Mouse (Mus musculus): ENCODE measurements at regions not wholly inside any gene's neighbourhood (a gene's known extent, or its start where the extent isn't known, plus 50 kb on each side); places are given as distances from the start of the nearest gene placed in this dataset.
A peak's percentile ranks its signal among the peaks of the same experiment; 100 is the strongest.

DNA sequence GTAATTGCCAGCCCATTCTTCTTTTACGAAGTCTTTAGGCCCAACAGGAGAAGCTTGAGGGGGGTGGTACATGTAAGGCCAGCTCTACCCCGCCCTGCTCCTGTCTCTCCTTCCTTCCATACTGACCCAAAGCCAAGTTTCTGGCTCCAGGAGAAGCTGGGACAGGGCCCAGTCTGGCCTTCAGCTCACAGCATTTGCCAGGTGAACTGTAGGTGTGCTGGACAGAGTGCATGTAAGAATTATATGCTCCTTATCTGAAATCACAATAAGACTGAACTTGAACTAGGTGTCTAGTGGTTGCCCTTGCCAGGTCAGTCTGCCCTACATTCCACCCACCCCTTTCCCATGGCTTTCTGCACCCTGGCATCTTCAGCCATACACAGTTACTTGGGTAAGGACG is 260.2 kb downstream of the 3100002H09Rik start:
- ATAC-seq (no peak), DNase-seq (ENCODE audit: low read depth, low spot score) (no peak)
- TF ChIP-seq CTCF (IDR thresholded peaks at IDR 0.05), result no peak
- in situ Hi-C loops (cut with MboI; ENCODE audit: low pct_unique_long_range_greater_than_20kb), result no loop called here
- ChIA-PET POLR2A (no interaction called here), CTCF (no interaction called here)
- peaks cover 3% of the 10 kb centered on the region for H3K27me3 ChIP-seq

DNA sequence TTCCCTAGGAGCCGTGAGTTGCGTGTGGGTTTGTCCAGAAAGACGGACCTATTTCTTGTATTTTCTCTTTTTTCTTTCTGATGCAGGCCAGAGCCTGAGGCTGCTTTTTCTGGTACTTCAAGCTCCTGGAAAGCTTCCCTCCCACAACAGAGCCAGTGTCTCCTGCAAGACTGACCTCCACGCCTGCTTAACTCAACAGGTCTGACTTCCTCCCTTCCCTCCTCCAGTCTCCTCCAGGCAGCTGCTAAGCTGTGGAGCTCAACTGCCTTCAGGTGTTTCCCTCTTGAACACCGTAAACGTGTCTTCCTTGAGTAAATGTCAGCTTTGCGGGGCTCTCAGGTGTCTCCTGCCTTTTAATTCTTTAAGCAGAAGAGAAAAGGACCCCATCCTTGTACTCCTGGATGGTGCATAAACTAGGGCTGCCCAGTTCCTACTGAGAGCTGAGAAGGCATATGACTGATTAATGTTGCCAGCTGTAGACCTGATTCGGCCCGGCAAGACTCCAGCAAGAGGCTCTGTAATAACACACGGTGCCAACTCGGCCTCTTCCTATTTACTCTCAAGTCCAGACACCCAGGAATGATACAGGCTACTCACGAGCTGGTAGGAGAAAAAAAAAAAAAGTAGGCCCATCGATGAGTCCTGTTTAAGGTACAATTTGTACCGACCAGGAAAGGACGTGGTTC is 260.9 kb downstream of the 3100002H09Rik start:
- ChIA-PET POLR2A (no interaction called here), CTCF (no interaction called here)
- in situ Hi-C loops (cut with MboI; ENCODE audit: low pct_unique_long_range_greater_than_20kb), result loop anchor here (10.0 kb wide), 1 partner anchor 65 kb away; no protein-coding TSS in a partner anchor
- TF ChIP-seq CTCF (IDR thresholded peaks at IDR 0.05), result no peak
- DNase-seq (ENCODE audit: low read depth, low spot score) (no peak), ATAC-seq (no peak)
- peaks cover 3% of the 10 kb centered on the region for H3K27me3 ChIP-seq

DNA sequence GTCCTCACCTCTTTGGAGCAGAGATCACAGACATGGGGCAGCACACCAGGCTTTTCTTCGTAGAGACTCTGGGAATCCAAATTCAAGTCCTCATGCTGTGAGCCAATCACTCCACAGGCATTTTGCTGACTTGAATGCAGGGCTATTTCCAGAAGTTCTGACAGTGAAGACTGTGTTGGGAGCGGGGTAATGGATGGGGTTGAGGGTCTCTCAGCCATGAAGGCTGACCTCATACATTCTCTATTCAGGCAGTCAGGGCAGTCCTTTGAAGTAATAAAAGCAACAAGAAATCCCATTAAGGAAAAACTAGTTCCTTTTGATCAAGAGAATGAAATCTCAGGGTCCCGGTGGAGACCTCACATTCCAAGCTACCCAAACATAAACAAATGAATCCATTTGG is 261.5 kb downstream of the 3100002H09Rik start:
- DNase-seq (ENCODE audit: low read depth, low spot score) (no peak), ATAC-seq (no peak)
- CTCF ChIA-PET, result no interaction called here
- in situ Hi-C loops (cut with MboI; ENCODE audit: low pct_unique_long_range_greater_than_20kb), result loop anchor here (10.0 kb wide), 1 partner anchor 64 kb away; no protein-coding TSS in a partner anchor
- POLR2A ChIA-PET, result no interaction called here
- no peak for TF ChIP-seq CTCF (IDR thresholded peaks at IDR 0.05)
- peaks cover 3% of the 10 kb centered on the region for H3K27me3 ChIP-seq

DNA sequence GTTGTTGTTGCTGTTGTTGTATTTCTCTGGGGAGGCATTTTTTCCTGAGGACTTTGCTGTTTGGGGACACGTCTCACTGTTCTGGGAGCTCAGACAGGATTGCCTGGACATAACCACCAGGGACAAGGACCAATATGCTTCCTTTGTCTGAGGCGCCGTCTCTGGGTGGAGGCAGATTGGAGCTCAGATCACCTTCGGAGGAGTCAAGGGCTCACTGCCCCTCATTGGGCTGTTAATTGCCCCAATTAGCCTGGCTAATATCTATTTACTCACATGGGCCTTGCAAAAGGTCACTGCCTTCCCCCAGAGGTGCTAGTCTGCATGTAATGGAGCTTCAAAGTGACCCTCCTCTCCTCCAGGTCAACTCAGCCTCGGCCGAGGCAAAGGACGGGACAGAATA is 270.5 kb downstream of the 3100002H09Rik start:
- H3K27me3 ChIP-seq, result no peaks in the 10 kb centered on the region
- no peak for DNase-seq (ENCODE audit: low read depth, low spot score)
- no peak for ATAC-seq
- ChIA-PET CTCF (no interaction called here), POLR2A (no interaction called here)
- no peak for TF ChIP-seq CTCF (IDR thresholded peaks at IDR 0.05)
- in situ Hi-C loops (cut with MboI; ENCODE audit: low pct_unique_long_range_greater_than_20kb), result loop anchor here (10.0 kb wide), 1 partner anchor 55 kb away; no protein-coding TSS in a partner anchor

DNA sequence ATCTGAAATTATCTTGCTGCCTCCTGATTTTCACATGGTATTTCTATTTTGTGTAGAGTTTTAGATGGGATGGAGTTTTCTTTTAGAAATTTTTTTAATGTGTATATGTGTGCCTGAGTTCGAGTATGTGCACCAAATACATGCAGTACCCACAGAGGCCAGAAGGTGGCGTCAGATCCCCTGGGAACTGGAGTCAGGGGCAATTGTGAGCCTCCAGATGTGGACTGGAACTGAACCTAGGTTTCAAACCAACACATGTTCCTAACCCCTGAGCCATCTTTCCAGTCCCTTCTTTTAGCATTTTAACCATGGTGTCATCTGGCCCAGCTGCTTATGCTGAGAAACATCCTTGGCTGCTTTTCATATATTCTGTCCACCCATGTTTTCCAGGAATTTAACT is 274.9 kb downstream of the 3100002H09Rik start:
- ChIA-PET CTCF (no interaction called here), POLR2A (no interaction called here)
- TF ChIP-seq CTCF (IDR thresholded peaks at IDR 0.05), result peak; percentile 32
- DNase-seq (ENCODE audit: low read depth, low spot score), result no peak
- no peak for ATAC-seq
- in situ Hi-C loops (cut with MboI; ENCODE audit: low pct_unique_long_range_greater_than_20kb), result loop anchor here (10.0 kb wide), 1 partner anchor 339 kb away; no protein-coding TSS in a partner anchor
- no peaks in the 10 kb centered on the region for H3K27me3 ChIP-seq

DNA sequence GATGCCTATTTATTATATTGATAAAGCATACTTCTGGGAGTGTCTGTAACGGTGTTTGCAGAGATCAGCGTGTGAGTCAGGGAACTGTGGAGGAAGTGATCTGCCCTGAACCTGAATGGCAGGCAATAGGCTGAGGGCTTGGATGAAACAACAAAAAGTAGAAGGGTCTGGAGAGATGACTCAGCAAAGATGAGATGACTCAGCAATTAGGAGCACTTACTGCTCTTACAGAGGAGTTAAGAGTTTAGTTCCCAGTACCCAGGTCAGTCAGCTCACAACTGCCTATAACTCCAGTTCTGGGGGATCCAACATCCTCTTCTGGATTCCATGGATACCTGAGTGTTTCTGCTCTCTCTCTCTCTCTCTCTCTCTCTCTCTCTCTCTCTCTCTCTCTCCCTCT is 277.6 kb downstream of the 3100002H09Rik start:
- in situ Hi-C loops (cut with MboI; ENCODE audit: low pct_unique_long_range_greater_than_20kb), result loop anchor here (10.0 kb wide), 1 partner anchor 342 kb away; no protein-coding TSS in a partner anchor
- ChIA-PET POLR2A (no interaction called here), CTCF (no interaction called here)
- ATAC-seq (no peak), DNase-seq (ENCODE audit: low read depth, low spot score) (no peak)
- no peak for TF ChIP-seq CTCF (IDR thresholded peaks at IDR 0.05)
- H3K27me3 ChIP-seq, result no peaks in the 10 kb centered on the region

DNA sequence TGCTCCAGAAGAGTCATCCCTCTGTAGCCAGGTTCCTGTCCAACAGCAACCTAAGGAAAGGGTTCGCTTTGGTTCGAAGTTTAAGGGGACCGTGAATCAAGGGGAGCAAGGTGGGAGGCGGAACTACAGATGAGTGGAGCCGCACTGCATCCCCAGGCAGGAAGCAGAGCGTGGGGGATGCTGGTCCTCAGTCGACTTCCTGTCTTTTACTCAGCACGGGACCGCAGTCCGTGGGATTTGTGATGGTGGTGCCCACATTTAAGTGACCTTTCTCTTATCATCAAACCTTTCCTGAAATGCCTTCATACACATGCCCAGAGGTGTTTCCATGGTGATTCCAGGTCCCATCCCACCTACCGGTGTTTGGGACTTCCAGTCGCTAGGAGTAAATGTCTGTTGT is 278.2 kb downstream of the 3100002H09Rik start:
- ChIA-PET POLR2A (no interaction called here), CTCF (no interaction called here)
- no peak for ATAC-seq
- no peak for DNase-seq (ENCODE audit: low read depth, low spot score)
- no peak for TF ChIP-seq CTCF (IDR thresholded peaks at IDR 0.05)
- in situ Hi-C loops (cut with MboI; ENCODE audit: low pct_unique_long_range_greater_than_20kb), result loop anchor here (10.0 kb wide), 1 partner anchor 342 kb away; no protein-coding TSS in a partner anchor
- H3K27me3 ChIP-seq, result no peaks in the 10 kb centered on the region

DNA sequence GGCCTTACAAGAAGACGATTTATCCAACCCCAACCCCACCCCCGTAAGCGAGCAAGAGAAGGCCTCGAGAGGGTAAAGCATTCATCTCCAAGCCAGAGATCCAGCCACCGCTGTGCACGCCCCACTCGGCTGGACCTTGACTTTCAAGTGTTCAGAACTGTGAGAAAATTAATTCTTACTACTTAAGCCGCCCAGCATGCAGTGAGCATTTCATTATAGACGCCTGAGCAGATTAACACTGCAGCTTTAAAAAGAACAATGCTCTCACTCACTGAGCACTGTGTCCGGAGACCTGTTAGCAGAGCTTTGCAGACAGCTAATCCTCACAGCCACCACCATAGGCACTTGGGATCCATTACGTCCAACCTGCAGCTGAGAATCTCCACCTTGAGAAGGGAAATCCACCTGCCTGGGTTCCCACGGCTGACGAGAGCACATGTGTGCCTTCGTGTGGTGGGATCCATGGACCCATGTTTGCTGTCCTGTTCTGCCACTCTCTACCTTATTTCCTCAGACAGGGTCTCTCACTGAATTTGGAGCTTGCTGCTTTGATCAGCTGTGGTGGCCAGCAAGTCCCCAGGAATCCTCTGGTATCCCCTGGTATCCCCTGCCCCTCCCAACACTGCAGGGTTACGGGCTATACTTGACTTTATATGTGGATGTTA is 281.4 kb downstream of the 3100002H09Rik start:
- TF ChIP-seq CTCF (IDR thresholded peaks at IDR 0.05), result no peak
- no peak for DNase-seq (ENCODE audit: low read depth, low spot score)
- no peaks in the 10 kb centered on the region for H3K27me3 ChIP-seq
- POLR2A ChIA-PET, result no interaction called here
- CTCF ChIA-PET, result no interaction called here
- in situ Hi-C loops (cut with MboI; ENCODE audit: low pct_unique_long_range_greater_than_20kb), result no loop called here
- no peak for ATAC-seq

DNA sequence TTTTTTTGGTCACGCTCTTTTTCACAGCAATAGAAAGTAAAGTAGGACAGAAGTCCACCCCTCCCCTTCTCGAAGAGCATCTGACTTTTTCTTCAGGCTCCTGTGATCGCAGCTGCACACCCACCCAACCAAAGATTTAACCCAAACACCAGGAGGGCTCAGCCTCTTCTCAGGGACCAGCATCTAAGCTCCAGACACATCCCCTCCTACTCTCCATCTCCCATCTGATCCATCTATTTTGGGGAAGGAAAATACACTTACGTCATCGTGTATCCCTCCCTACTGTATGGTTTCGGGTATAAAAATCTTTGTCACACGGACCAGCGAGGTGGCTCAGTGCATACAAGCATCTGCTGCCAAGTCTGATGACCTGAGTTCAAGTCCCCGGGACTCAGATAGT is 284.3 kb downstream of the 3100002H09Rik start:
- in situ Hi-C loops (cut with MboI; ENCODE audit: low pct_unique_long_range_greater_than_20kb), result no loop called here
- no peak for DNase-seq (ENCODE audit: low read depth, low spot score)
- TF ChIP-seq CTCF (IDR thresholded peaks at IDR 0.05), result no peak
- no peak for ATAC-seq
- H3K27me3 ChIP-seq, result no peaks in the 10 kb centered on the region
- POLR2A ChIA-PET, result no interaction called here
- CTCF ChIA-PET, result no interaction called here

DNA sequence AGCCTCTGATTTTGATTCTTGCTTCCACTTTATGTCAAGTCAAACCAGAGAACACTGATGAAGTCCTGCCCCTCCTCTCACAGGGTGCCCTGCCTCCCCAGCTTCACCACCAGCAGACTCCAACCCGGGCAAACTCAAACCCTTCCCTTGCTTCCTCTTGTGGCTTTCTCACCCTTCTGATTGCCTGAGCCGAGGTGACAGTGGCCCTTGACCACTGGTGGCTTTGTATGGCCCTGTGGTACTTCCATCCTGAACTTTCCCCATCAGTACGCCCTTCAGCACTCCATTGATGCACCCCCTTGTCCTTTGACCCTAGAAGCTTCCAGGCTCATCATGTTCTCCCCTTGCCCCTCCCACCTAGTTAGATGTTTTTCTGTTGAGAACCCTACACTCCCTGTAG is 287.0 kb downstream of the 3100002H09Rik start:
- no peaks in the 10 kb centered on the region for H3K27me3 ChIP-seq
- ChIA-PET POLR2A (no interaction called here), CTCF (no interaction called here)
- no peak for ATAC-seq
- in situ Hi-C loops (cut with MboI; ENCODE audit: low pct_unique_long_range_greater_than_20kb), result no loop called here
- TF ChIP-seq CTCF (IDR thresholded peaks at IDR 0.05), result no peak
- DNase-seq (ENCODE audit: low read depth, low spot score), result no peak

DNA sequence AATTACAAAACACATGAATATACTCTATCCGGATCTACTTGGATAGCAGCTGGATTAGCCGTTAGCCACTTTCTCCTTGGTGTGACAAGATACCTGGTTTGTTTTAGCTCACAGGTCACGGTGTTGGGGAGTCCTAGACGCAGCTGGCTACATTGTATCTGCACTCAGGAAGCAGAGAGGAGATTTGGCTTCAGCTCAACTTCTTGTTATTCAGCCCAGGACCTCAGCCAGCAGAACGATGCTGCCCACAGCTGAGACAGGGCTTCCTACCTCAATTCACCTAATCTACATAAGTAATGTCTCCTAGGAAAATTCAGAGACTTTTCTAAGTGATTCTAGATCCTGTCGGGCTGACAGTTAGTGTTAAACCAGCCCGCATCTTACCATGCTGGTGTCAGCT is 289.4 kb downstream of the 3100002H09Rik start:
- TF ChIP-seq CTCF (IDR thresholded peaks at IDR 0.05), result no peak
- ChIA-PET POLR2A (no interaction called here), CTCF (no interaction called here)
- DNase-seq (ENCODE audit: low read depth, low spot score), result no peak
- in situ Hi-C loops (cut with MboI; ENCODE audit: low pct_unique_long_range_greater_than_20kb), result no loop called here
- ATAC-seq, result no peak
- no peaks in the 10 kb centered on the region for H3K27me3 ChIP-seq
